ENCODE assay signal across 15 mouse cellular contexts in the genomic region with DNA sequence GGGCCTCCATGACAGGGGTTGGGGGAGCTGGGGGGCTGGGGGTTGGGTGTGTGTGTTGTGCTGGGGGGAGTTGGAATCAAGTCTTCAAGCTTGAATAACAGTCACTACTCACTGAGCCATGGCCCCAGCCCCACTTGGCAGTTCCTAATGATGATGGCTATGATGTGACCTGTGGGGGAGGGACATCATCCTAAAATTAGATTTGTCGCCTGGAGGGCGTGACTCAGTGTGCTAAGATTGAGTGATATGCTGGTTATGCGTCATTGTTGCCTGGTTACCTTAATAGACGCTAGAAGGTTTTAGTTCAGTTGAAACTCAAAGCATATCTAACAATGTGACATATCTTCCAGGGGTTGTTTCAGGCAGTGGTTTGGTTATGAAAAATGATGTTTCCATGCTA. TPM values are rescaled to one million over a fixed set of nuclear protein-coding genes. Genes with fewer than 3 reads are reported as not detected.
A peak's percentile ranks its signal among the peaks of the same experiment; 100 is the strongest.
DNase-seq lines count a peak whose midpoint lies in the region; ATAC-seq and TF ChIP-seq lines count a peak whose summit lies in the region.
"Had no signal": no experiment of that assay in that cellular context is flagged by ENCODE, and none has a peak within 500 bp of the region (broad histone marks: within the 10 kb centered on the region; RNA-seq: fewer than 3 reads in every experiment).

No protein-coding gene starts in this region.

- no peak for DNase-seq in forebrain, postnatal 0 days
- DNase-seq in 3134 (ENCODE audit: extremely low read depth, insufficient read length, low spot score): peak; percentile 21
- peak; percentile 16 to 74 for DNase-seq in heart, adult 9 months (ENCODE audit: low spot score in 2 of 2)
- DNase-seq in ovary, postnatal 10 days (ENCODE audit: low spot score): no peak
- DNase-seq: B cell, adult 2 months; kidney, postnatal 14 days; midbrain, embryonic 14.5 days; thymus, postnatal 14 days had no signal

- peaks cover 28% of the 10 kb centered on the region for H3K36me3 ChIP-seq in forebrain, postnatal 0 days (ENCODE audit: insufficient read depth)
- H3K36me3 ChIP-seq in forebrain, embryonic 16.5 days (ENCODE audit: control insufficient read depth, insufficient read depth): peaks cover 23% of the 10 kb centered on the region
- H3K36me3 ChIP-seq in midbrain, embryonic 13.5 days: peaks cover 53% of the 10 kb centered on the region
- peaks cover 64% of the 10 kb centered on the region for H3K36me3 ChIP-seq in liver, embryonic 12.5 days
- H3K36me3 ChIP-seq: intestine, embryonic 15.5 days had no signal

- no peak overlapping the region for H3K4me2 ChIP-seq in forebrain, postnatal 0 days (ENCODE audit: low read depth)
- no peak overlapping the region for H3K4me2 ChIP-seq in forebrain, embryonic 16.5 days (ENCODE audit: low read length)
- H3K4me2 ChIP-seq in midbrain, embryonic 13.5 days (replicated peaks): no peak overlapping the region
- H3K4me2 ChIP-seq in liver, embryonic 12.5 days: no peak overlapping the region
- H3K4me2 ChIP-seq: intestine, embryonic 15.5 days; neural tube, embryonic 12.5 days had no signal

- no peak overlapping the region for H3K4me3 ChIP-seq in forebrain, postnatal 0 days (ENCODE audit: low read depth, low read length)
- H3K4me3 ChIP-seq in forebrain, embryonic 16.5 days (replicated peaks; ENCODE audit: low read length): no peak overlapping the region
- no peak overlapping the region for H3K4me3 ChIP-seq in midbrain, embryonic 13.5 days (replicated peaks)
- H3K4me3 ChIP-seq in liver, embryonic 12.5 days: no peak overlapping the region
- H3K4me3 ChIP-seq: intestine, embryonic 15.5 days; neural tube, embryonic 12.5 days had no signal

- H3K9ac ChIP-seq in forebrain, postnatal 0 days: no peak overlapping the region
- no peak overlapping the region for H3K9ac ChIP-seq in forebrain, embryonic 16.5 days (replicated peaks; ENCODE audit: low read depth, low read length)
- H3K9ac ChIP-seq in midbrain, embryonic 13.5 days (replicated peaks): no peak overlapping the region
- H3K9ac ChIP-seq in liver, embryonic 12.5 days: no peak overlapping the region
- H3K9ac ChIP-seq: intestine, embryonic 15.5 days; neural tube, embryonic 12.5 days had no signal

- H3K4me1 ChIP-seq in forebrain, postnatal 0 days (ENCODE audit: insufficient read depth): no peaks in the 10 kb centered on the region
- no peaks in the 10 kb centered on the region for H3K4me1 ChIP-seq in forebrain, embryonic 16.5 days (replicated peaks; ENCODE audit: control insufficient read depth, insufficient read depth, low read length)
- no peaks in the 10 kb centered on the region for H3K4me1 ChIP-seq in midbrain, embryonic 13.5 days (replicated peaks)
- 0 out of 2 replicates have a peak, but pooled peaks cover 2% of the 10 kb centered on the region for H3K4me1 ChIP-seq in liver, embryonic 12.5 days
- H3K4me1 ChIP-seq: intestine, embryonic 15.5 days; neural tube, embryonic 12.5 days had no signal

- H3K27ac ChIP-seq in forebrain, postnatal 0 days (ENCODE audit: low read depth, low read length): no peak overlapping the region
- H3K27ac ChIP-seq in forebrain, embryonic 16.5 days (ENCODE audit: low read length): no peak overlapping the region
- H3K27ac ChIP-seq in midbrain, embryonic 13.5 days: no peak overlapping the region
- H3K27ac ChIP-seq in liver, embryonic 12.5 days: no peak overlapping the region
- H3K27ac ChIP-seq: intestine, embryonic 15.5 days; neural tube, embryonic 12.5 days had no signal

- 95% methylated on average over 4 of the region's 4 CpGs for WGBS in forebrain, postnatal 0 days
- 96% methylated on average over 4 of the region's 4 CpGs for WGBS in forebrain, embryonic 16.5 days
- WGBS in midbrain, embryonic 13.5 days: 94% methylated on average over 4 of the region's 4 CpGs
- WGBS in liver, embryonic 12.5 days (ENCODE audit: insufficient replicate concordance): 60% methylated on average over 4 of the region's 4 CpGs

- H3K9me3 ChIP-seq in forebrain, postnatal 0 days (ENCODE audit: low read length): no peaks in the 10 kb centered on the region
- H3K9me3 ChIP-seq in forebrain, embryonic 16.5 days (ENCODE audit: control insufficient read depth, low read length): no peaks in the 10 kb centered on the region
- H3K9me3 ChIP-seq in midbrain, embryonic 13.5 days: no peaks in the 10 kb centered on the region
- no peaks in the 10 kb centered on the region for H3K9me3 ChIP-seq in liver, embryonic 12.5 days (replicated peaks)
- H3K9me3 ChIP-seq: intestine, embryonic 15.5 days; neural tube, embryonic 12.5 days had no signal

- no peaks in the 10 kb centered on the region for H3K27me3 ChIP-seq in forebrain, postnatal 0 days (ENCODE audit: insufficient read depth, low read length)
- no peaks in the 10 kb centered on the region for H3K27me3 ChIP-seq in forebrain, embryonic 16.5 days (replicated peaks; ENCODE audit: control insufficient read depth, insufficient read depth, low read length)
- H3K27me3 ChIP-seq in midbrain, embryonic 13.5 days: no peaks in the 10 kb centered on the region
- no peaks in the 10 kb centered on the region for H3K27me3 ChIP-seq in liver, embryonic 12.5 days (replicated peaks)
- H3K27me3 ChIP-seq: intestine, embryonic 15.5 days; neural tube, embryonic 12.5 days had no signal

- ATAC-seq in forebrain, postnatal 0 days: peak; percentile 43; the same call in 1 of the 2 replicates
- ATAC-seq in forebrain, embryonic 16.5 days: no peak
- peak; percentile 58 for ATAC-seq in activated CD4-positive, CD25-positive, alpha-beta regulatory T cell, adult 4 months
- no peak for ATAC-seq in midbrain, embryonic 13.5 days
- ATAC-seq in liver, embryonic 12.5 days: no peak
- ATAC-seq: intestine, embryonic 15.5 days; lung, postnatal 0 days had no signal

- TF ChIP-seq CTCF in forebrain, postnatal 0 days (IDR thresholded peaks at IDR 0.05; ENCODE audit: low read depth): no peak

RNA-seq across cellular contexts. Expression of gene Ints4, which starts 11.7 kb away (rescaled TPM):
- total RNA-seq in forebrain, postnatal 0 days (2014; rRNA removed): 30.0 and 36.0 TPM in 2 replicates
- polyA plus RNA-seq in forebrain, postnatal 0 days (2015; fragmentation: Nextera tagmentation; extraction: Ambion mirVana): 25.6 and 29.0 TPM in 2 replicates
- 47.6 and 55.5 TPM in 2 replicates for polyA plus RNA-seq in forebrain, embryonic 16.5 days (2015; fragmentation: Nextera tagmentation; extraction: Ambion mirVana)
- polyA plus RNA-seq in activated CD4-positive, CD25-positive, alpha-beta regulatory T cell, adult 4 months (2017; shearing (Covaris generic)): 10 to 100 TPM; 37.5 to 45.5 TPM
- 45.9 and 48.8 TPM in 2 replicates for polyA plus RNA-seq in midbrain, embryonic 13.5 days (2015; fragmentation: Nextera tagmentation; extraction: Ambion mirVana)
- 32.2 and 33.4 TPM in 2 replicates for polyA plus RNA-seq in liver, embryonic 12.5 days (2016; fragmentation: Nextera tagmentation; extraction: Ambion mirVana)

RNA-seq across cellular contexts. Expression of gene Kctd14, which starts 41.3 kb away (rescaled TPM):
- total RNA-seq in forebrain, postnatal 0 days (2014; rRNA removed): 0.05 and 0.38 TPM in 2 replicates
- 1.8 and 1.9 TPM in 2 replicates for polyA plus RNA-seq in forebrain, postnatal 0 days (2015; fragmentation: Nextera tagmentation; extraction: Ambion mirVana)
- 1.9 and 2.2 TPM in 2 replicates for polyA plus RNA-seq in forebrain, embryonic 16.5 days (2015; fragmentation: Nextera tagmentation; extraction: Ambion mirVana)
- 1 to 10 TPM in 1 of 2 experiments, under 1 TPM in 1; 0.66 to 1.1 TPM for polyA plus RNA-seq in activated CD4-positive, CD25-positive, alpha-beta regulatory T cell, adult 4 months (2017; shearing (Covaris generic))
- 1.5 and 1.6 TPM in 2 replicates for polyA plus RNA-seq in midbrain, embryonic 13.5 days (2015; fragmentation: Nextera tagmentation; extraction: Ambion mirVana)
- 9.8 and 9.9 TPM in 2 replicates for polyA plus RNA-seq in liver, embryonic 12.5 days (2016; fragmentation: Nextera tagmentation; extraction: Ambion mirVana)

Comparison
In these comparisons a context has a peak if more than half of its experiments do, and no peak if none do; other contexts are left out.
1. ATAC-seq: peak in forebrain, postnatal 0 days (single experiment) and activated CD4-positive, CD25-positive, alpha-beta regulatory T cell, adult 4 months (single experiment); none in forebrain, embryonic 16.5 days (single experiment), midbrain, embryonic 13.5 days (single experiment) and liver, embryonic 12.5 days (single experiment).
2. DNase-seq: peak in 3134 (single experiment) and heart, adult 9 months (2 of 2); none in forebrain, postnatal 0 days (single experiment) and ovary, postnatal 10 days (single experiment).